Mouse (Mus musculus) neural tube, embryonic 12.5 days (tissue): Measurements from ENCODE around the gene Gas8. TPM values are rescaled to one million over a fixed set of nuclear protein-coding genes. Genes with fewer than 3 reads are reported as not detected.
"Not testable (repeated sequence)": the region's sequence is repeated elsewhere in the genome, so short reads cannot be mapped to it uniquely, and the experiment has no call there.

Experiments
- ATAC-seq: fragments of 200-750 bp; cut with Nextera tagmentation; 2 replicates; pipeline ENCODE4 v1.8.0; 2017; ENCODE audit warnings: low read depth, mild to moderate bottlenecking, moderate TSS enrichment, moderate library complexity; ENCODE audit not compliant: low FRiP score
- H3K27ac ChIP-seq: fragments of 300-500 bp; sonication (generic); 2 replicates; pipeline ENCODE4 v1.5.1; 2016
- H3K27me3 ChIP-seq: fragments of 300-500 bp; sonication (generic); replicated peaks from 2 replicates; pipeline ENCODE4 v1.6.1; 2016; ENCODE audit warnings: mild to moderate bottlenecking
- H3K36me3 ChIP-seq: fragments of 300-500 bp; sonication (generic); 2 replicates; pipeline ENCODE4 v1.6.1; 2016; ENCODE audit warnings: mild to moderate bottlenecking
- H3K4me1 ChIP-seq: fragments of 300-500 bp; sonication (generic); 2 replicates; pipeline ENCODE4 v1.6.1; 2016
- H3K4me2 ChIP-seq: fragments of 300-500 bp; sonication (generic); replicated peaks from 2 replicates; pipeline ENCODE4 v1.6.1; 2016; ENCODE audit warnings: mild to moderate bottlenecking
- H3K4me3 ChIP-seq: fragments of 300-500 bp; sonication (generic); 2 replicates; pipeline ENCODE4 v1.5.1; 2016
- H3K9ac ChIP-seq: fragments of 300-500 bp; sonication (generic); 2 replicates; pipeline ENCODE4 v1.6.1; 2016; ENCODE audit warnings: mild to moderate bottlenecking
- H3K9me3 ChIP-seq: fragments of 300-500 bp; sonication (generic); 2 replicates; pipeline ENCODE4 v1.6.1; 2016; ENCODE audit warnings: mild to moderate bottlenecking
- WGBS: fragments of 180-500 bp; shearing (Covaris S2); methylation state at CpG from one replicate; pipeline ENCODE4 v1.1.7; 2016; 5-methylcytosine and 5-hydroxymethylcytosine counted together
- polyA plus RNA-seq: library from polyadenylated mRNA; unstranded; fragments of >200 nt; fragmentation: Nextera tagmentation; extraction: Ambion mirVana; gene quantifications from 2 replicates; pipeline ENCODE4 v1.2.1, GENCODE M21; 2016

Gas8 gene
- 39.5 and 42.1 TPM in 2 replicates for polyA plus RNA-seq

DNA sequence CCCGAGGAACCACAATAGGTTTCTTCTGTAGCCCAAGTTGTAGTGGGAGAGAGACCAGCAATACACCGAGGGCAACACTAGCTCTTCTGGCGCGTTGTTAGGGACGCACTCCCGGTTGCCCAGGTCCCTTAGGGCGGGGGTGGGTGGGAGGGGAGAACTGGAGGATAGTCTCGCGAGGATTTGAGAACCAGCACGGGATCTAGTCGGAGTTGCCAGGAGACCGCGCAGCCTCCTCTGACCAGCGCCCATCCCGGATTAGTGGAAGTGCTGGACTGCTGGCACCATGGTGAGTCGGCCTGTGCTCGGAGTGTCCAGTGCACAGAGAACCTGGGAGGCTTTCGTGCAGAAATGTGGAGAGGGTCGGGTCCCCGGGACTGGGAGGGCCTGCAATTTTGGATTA, at the start of gene Gas8:
TSS of gene Gas8 (plus strand) at position 168 of the 400 bp plus-strand sequence.
- under 1% methylated on average over 20 of the region's 20 CpGs for WGBS
- H3K4me2 ChIP-seq, result peak within 1 kb of the TSS; percentile 94
- peaks cover 26% of the 10 kb centered on the region for H3K4me1 ChIP-seq
- H3K9ac ChIP-seq, result peak within 1 kb of the TSS; percentile 84
- H3K27me3 ChIP-seq, result no peaks in the 10 kb centered on the region
- ATAC-seq, result peak; percentile 90
- 0 out of 2 replicates have a peak within 1 kb of the TSS, but pooled peaks have one; percentile 10 for H3K27ac ChIP-seq
- H3K4me3 ChIP-seq, result peak within 1 kb of the TSS; percentile 72
- peaks cover 30% of the 10 kb centered on the region for H3K36me3 ChIP-seq
- no peaks in the 10 kb centered on the region for H3K9me3 ChIP-seq

GRCm38 (mm10) chr8:123472991-123473390, 45.6 kb upstream of the Gas8 start:
- H3K9me3 ChIP-seq, H3K4me2 ChIP-seq, H3K27ac ChIP-seq, H3K9ac ChIP-seq, H3K27me3 ChIP-seq, ATAC-seq, H3K36me3 ChIP-seq, H3K4me3 ChIP-seq, H3K4me1 ChIP-seq: not testable (repeated sequence)
- 71% methylated on average over 6 of the region's 6 CpGs for WGBS

DNA sequence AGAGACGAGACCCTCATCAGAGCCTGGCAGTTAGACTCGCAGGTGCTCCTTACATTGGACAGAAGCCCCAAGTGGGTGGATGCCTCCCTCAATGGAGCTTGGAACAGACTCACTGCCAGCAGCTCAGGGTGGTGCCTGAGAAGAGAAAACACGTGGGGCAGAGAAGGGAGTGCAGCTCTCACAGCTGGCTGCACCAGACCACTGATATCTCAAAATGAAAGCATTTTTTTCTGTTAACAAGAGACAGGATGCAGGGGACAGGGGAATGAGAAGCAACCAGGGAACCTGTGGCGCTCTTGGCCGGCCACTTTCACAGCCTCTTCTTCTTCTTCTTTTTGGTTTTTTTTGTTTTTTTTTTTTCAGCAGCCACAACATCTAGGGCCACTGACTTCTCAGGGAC, 44.1 kb upstream of the Gas8 start:
- H3K27ac ChIP-seq, H3K27me3 ChIP-seq, H3K9me3 ChIP-seq, H3K9ac ChIP-seq, H3K36me3 ChIP-seq, H3K4me3 ChIP-seq, H3K4me2 ChIP-seq, ATAC-seq: not testable (repeated sequence)
- peaks cover 18% of the 10 kb centered on the region for H3K4me1 ChIP-seq
- WGBS, result 68% methylated on average over 5 of the region's 5 CpGs

DNA sequence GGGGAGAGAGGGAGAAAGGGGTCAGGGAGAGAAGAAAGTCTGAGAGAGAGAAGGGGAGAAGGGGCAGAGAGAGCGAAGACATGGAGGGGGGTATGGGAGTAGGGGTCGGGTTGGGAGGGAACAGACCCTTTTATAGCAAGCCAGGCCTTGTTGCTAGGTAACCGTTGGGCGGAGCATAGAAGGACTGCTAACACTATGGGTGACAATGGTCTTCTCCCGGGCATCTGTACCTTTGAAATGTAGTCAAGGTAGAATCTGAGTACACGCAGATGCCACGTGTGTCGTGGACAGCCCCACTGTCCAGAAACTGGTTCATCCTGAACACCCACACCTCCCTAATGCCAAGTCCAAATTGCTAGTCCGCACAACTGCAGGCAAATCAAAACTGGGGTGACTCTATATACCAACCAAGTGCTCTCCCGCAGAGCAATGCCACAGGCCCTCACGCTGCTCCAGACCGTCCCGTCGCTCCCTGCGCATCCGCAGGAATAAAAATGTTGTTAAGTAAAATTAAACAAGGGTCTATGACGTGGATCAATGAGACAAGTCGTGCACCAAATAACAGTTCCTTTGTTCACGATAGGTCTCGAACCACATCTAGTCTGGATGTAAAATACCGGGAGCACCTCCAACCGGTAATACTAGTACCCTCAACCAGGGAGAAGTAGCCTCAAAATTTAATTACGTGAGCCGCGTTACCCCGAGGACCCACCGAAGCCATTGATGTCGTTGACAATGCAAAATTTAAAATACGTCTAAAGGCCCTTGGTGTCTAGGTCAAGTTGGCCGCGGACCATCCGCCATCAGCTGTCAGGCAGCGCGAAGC, 41.5 kb upstream of the Gas8 start:
- Histone ChIP-seq H3K27ac (no peak overlapping the region), H3K4me2 (peak overlapping the region; percentile 82), H3K27me3 (no peaks in the 10 kb centered on the region), H3K4me1 (peaks cover 18% of the 10 kb centered on the region), H3K9ac (peak overlapping the region; percentile 84), H3K9me3 (no peaks in the 10 kb centered on the region), H3K36me3 (peaks cover 15% of the 10 kb centered on the region), H3K4me3 (peak overlapping the region; percentile 89)
- 6% methylated on average over 34 of the region's 34 CpGs for WGBS
- peak; percentile 64 for ATAC-seq

- H3K27ac ChIP-seq, result peak within 1 kb of the TSS; percentile 86
- H3K4me1 ChIP-seq, result peaks cover 18% of the 10 kb centered on the region
- peak within 1 kb of the TSS; percentile 89 for H3K4me3 ChIP-seq
- WGBS, result under 1% methylated on average over 58 of the region's 58 CpGs
- H3K9ac ChIP-seq, result peak within 1 kb of the TSS; percentile 84
- peak within 1 kb of the TSS; percentile 82 for H3K4me2 ChIP-seq
- no peaks in the 10 kb centered on the region for H3K27me3 ChIP-seq
- no peaks in the 10 kb centered on the region for H3K9me3 ChIP-seq
- peak; percentile 94 for ATAC-seq
- H3K36me3 ChIP-seq, result peaks cover 22% of the 10 kb centered on the region
Measured at GRCm38 (mm10) chr8:123477737-123478258, 40.8 kb upstream of the Gas8 start, which contains the start of gene Afg3l1. Gene Afg3l1, plus strand, starts transcription at chr8:123477903.

DNA sequence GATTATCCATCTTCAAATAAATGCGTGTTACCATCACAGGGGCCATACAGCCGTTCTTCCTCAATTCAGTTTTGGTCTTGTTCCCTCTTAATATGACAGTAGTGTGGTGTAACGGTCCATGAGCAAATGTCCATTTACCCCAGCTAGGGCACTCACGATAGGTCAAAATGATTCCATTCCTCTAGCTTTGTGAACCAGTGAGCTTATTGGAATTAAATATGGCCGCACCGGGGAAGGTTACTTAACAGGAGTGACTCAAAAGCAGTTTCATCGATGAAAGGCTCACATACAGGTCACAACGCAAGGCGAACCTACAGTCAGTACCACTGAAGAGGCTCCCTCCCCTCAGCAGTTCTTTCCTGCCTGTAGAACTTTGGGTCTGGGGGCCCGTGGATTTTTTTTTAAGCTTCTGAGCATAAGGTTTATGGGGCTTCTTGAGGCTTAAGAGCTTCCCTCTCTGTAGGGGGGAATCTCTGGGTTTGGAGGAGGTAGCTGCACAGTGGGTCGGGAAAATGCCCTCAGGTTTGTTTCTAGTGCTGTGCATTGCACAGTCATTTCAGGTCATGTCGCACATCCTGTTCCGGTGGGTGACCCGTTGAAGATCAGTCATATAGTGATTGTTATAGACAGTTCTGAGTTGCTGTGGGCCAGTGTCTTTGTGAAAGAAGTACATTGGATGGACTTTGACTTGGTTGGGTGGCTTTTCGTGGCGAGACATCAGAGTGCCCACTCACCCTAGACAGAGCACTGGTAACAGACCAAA, 40.0 kb upstream of the Gas8 start:
- Histone ChIP-seq H3K4me1 (peaks cover 18% of the 10 kb centered on the region), H3K9ac (peak overlapping the region; percentile 84), H3K4me3 (peak overlapping the region; percentile 89), H3K27ac (no peak overlapping the region; the same call in 1 of the 2 replicates), H3K4me2 (peak overlapping the region; percentile 82), H3K36me3 (peaks cover 26% of the 10 kb centered on the region), H3K9me3 (no peaks in the 10 kb centered on the region), H3K27me3 (no peaks in the 10 kb centered on the region)
- ATAC-seq, result peak; percentile 11; the same call in 1 of the 2 replicates
- WGBS, result 39% methylated on average over 16 of the region's 16 CpGs

GRCm38 (mm10) chr8:123482627-123483026, 36.0 kb upstream of the Gas8 start:
- no peak overlapping the region for H3K4me2 ChIP-seq
- H3K27me3 ChIP-seq, result no peaks in the 10 kb centered on the region
- H3K9me3 ChIP-seq, result no peaks in the 10 kb centered on the region
- peaks cover 10% of the 10 kb centered on the region for H3K4me1 ChIP-seq
- peaks cover 59% of the 10 kb centered on the region for H3K36me3 ChIP-seq
- H3K4me3 ChIP-seq, result no peak overlapping the region
- WGBS, result 89% methylated on average over 7 of the region's 7 CpGs
- no peak overlapping the region for H3K9ac ChIP-seq
- no peak overlapping the region for H3K27ac ChIP-seq
- ATAC-seq, result no peak

GRCm38 (mm10) chr8:123491280-123492075, 27.2 kb upstream of the Gas8 start:
- Histone ChIP-seq H3K36me3 (peaks cover 97% of the 10 kb centered on the region), H3K9me3 (no peaks in the 10 kb centered on the region), H3K4me1 (no peaks in the 10 kb centered on the region), H3K9ac (no peak overlapping the region), H3K4me2 (no peak overlapping the region), H3K27me3 (no peaks in the 10 kb centered on the region), H3K4me3 (no peak overlapping the region), H3K27ac (no peak overlapping the region)
- WGBS, result 93% methylated on average over 15 of the region's 15 CpGs
- no peak for ATAC-seq

- no peak overlapping the region for H3K4me2 ChIP-seq
- H3K4me3 ChIP-seq, result no peak overlapping the region
- H3K4me1 ChIP-seq, result no peaks in the 10 kb centered on the region
- H3K27me3 ChIP-seq, result no peaks in the 10 kb centered on the region
- no peak overlapping the region for H3K27ac ChIP-seq
- H3K36me3 ChIP-seq, result peaks cover 94% of the 10 kb centered on the region
- ATAC-seq, result no peak
- H3K9ac ChIP-seq, result no peak overlapping the region
- WGBS, result 94% methylated on average over 9 of the region's 9 CpGs
- no peaks in the 10 kb centered on the region for H3K9me3 ChIP-seq
Measured at GRCm38 (mm10) chr8:123492898-123493297, 25.7 kb upstream of the Gas8 start.

- Histone ChIP-seq H3K27me3 (no peaks in the 10 kb centered on the region), H3K9ac (no peak overlapping the region), H3K4me3 (no peak overlapping the region), H3K4me1 (no peaks in the 10 kb centered on the region), H3K9me3 (no peaks in the 10 kb centered on the region), H3K36me3 (peaks cover 95% of the 10 kb centered on the region), H3K27ac (no peak overlapping the region), H3K4me2 (no peak overlapping the region)
- ATAC-seq, result no peak
- WGBS, result 86% methylated on average over 4 of the region's 4 CpGs
Measured at GRCm38 (mm10) chr8:123497699-123498098, 20.9 kb upstream of the Gas8 start.

DNA sequence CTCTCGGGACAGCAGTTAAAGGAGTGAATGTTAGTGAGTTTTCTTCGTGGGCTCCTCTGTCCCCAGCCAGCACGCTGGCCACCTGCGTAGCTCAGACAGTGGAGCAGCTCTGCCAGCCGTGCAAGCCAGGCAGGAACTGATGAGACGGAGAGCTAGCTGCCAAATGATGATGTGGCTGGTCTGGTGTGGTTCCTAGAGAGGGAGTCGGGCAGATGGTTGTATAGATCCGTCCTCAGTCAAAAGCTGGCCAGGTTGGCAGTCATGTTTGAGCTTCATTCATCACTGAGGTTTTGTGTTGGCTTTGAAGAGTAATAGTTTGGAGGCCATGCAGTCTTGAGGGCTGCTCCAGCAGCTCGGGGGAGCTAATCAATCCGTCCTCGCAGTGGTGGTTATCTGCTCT, 19.7 kb upstream of the Gas8 start:
- no peak for ATAC-seq
- no peak overlapping the region for H3K4me3 ChIP-seq
- H3K9ac ChIP-seq, result no peak overlapping the region
- no peaks in the 10 kb centered on the region for H3K4me1 ChIP-seq
- H3K9me3 ChIP-seq, result peaks cover 4% of the 10 kb centered on the region; the same call in 1 of the 2 replicates
- H3K4me2 ChIP-seq, result no peak overlapping the region
- H3K27ac ChIP-seq, result no peak overlapping the region
- H3K36me3 ChIP-seq, result peaks cover 95% of the 10 kb centered on the region
- 91% methylated on average over 11 of the region's 11 CpGs for WGBS
- no peaks in the 10 kb centered on the region for H3K27me3 ChIP-seq
